Mouse (Mus musculus): ENCODE data around the gene Mill1.

DNA sequence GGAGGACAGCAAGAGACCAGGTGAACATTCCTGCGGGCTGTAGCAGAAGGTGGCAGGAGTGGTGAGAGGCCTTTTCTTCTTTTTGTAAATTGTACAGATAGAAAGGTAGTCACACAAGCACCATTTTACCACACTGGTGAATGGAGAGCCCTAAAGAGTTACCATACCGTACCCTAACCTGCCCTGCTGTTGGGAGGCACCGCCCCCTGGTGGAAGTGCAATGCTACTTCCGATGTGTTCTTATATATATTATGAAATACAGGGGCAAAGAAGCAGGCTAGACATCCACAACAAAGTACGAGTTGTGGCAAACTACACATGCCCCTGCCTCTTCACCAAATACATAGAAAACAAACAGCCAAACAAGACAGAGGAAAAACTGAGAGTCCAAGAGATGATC lies 19.9 kb downstream of the Mill1 start:
- no peak for TF ChIP-seq CTCF (IDR thresholded peaks at IDR 0.05; ENCODE audit: control insufficient read depth, insufficient read depth, insufficient read length)
- TF ChIP-seq USF1 (IDR thresholded peaks at IDR 0.05; ENCODE audit: low read depth) = no peak
- no peak for TF ChIP-seq MAX (IDR thresholded peaks at IDR 0.05)
- TF ChIP-seq CEBPB (IDR thresholded peaks at IDR 0.05; ENCODE audit: low read depth) = no peak
- no peak for TF ChIP-seq MYOG (IDR thresholded peaks at IDR 0.05; ENCODE audit: control insufficient read depth, extremely low read depth, insufficient read length)
- no peak for TF ChIP-seq MYOD1 (IDR thresholded peaks at IDR 0.05; ENCODE audit: control insufficient read depth, insufficient read length, low read depth)

Data from C2C12 (cell line).